Mouse (Mus musculus) granulocyte monocyte progenitor cell, adult 5-6 weeks (primary cell): ENCODE data around the gene Tmem160. TPM values are rescaled to one million over a fixed set of nuclear protein-coding genes. Genes with fewer than 3 reads are reported as not detected.

Experiments
- ATAC-seq: replicated peaks from 2 replicates; pipeline ENCODE4 v1.8.0; 2016; ENCODE audit warnings: mild to moderate bottlenecking, moderate TSS enrichment, inconsistent platforms; ENCODE audit not compliant: poor library complexity, severe bottlenecking
- total RNA-seq, 2 experiments: library from RNA; stranded (forward) in 1 of 2; stranded (reverse) in 1 of 2; fragments of 200-712, 200-1000 nt in 1 of 2; fragments of >200 nt in 1 of 2; fragmentation: Nextera tagmentation in 1 of 2; gene quantifications; 2 replicates each; pipeline ENCODE4 v1.2.3; 2014 to 2017

Tmem160 gene
- total RNA-seq (2014; fragmentation: Nextera tagmentation) (27.5 and 71.6 TPM in 2 replicates), total RNA-seq (2017) (17.2 and 26.2 TPM in 2 replicates)

- peak; percentile 98 for ATAC-seq
Measured at GRCm38 (mm10) chr7:16452587-16453073, at the start of gene Tmem160. Gene Tmem160 (plus strand): TSS chr7:16452779.

- ATAC-seq = peak; percentile 2; the same call in 1 of the 2 replicates
Measured at GRCm38 (mm10) chr7:16402968-16403948, 49.3 kb upstream of the Tmem160 start.

GRCm38 (mm10) chr7:16404315-16405072, 48.1 kb upstream of the Tmem160 start:
- ATAC-seq = no peak

- peak; percentile 6; the same call in 1 of the 2 replicates for ATAC-seq
Measured at GRCm38 (mm10) chr7:16405073-16405455, 47.5 kb upstream of the Tmem160 start.

- peak; percentile 70 for ATAC-seq
Measured at GRCm38 (mm10) chr7:16405516-16406351, 46.8 kb upstream of the Tmem160 start.

GRCm38 (mm10) chr7:16406978-16407377, 45.6 kb upstream of the Tmem160 start:
- no peak for ATAC-seq

- ATAC-seq = no peak
Measured at GRCm38 (mm10) chr7:16411100-16411499, 41.5 kb upstream of the Tmem160 start.

GRCm38 (mm10) chr7:16412220-16412896, 40.2 kb upstream of the Tmem160 start:
- no peak for ATAC-seq

- ATAC-seq = no peak
Measured at GRCm38 (mm10) chr7:16412930-16413329, 39.6 kb upstream of the Tmem160 start.

- no peak for ATAC-seq
Measured at GRCm38 (mm10) chr7:16415426-16415825, 37.2 kb upstream of the Tmem160 start.

GRCm38 (mm10) chr7:16417141-16417771, 35.3 kb upstream of the Tmem160 start:
- ATAC-seq = no peak

- peak; percentile 58 for ATAC-seq
Measured at GRCm38 (mm10) chr7:16418713-16419112, 33.9 kb upstream of the Tmem160 start.

- ATAC-seq = no peak
Measured at GRCm38 (mm10) chr7:16420493-16421118, 32.0 kb upstream of the Tmem160 start.

- ATAC-seq = no peak
Measured at GRCm38 (mm10) chr7:16422222-16422856, 30.2 kb upstream of the Tmem160 start.

GRCm38 (mm10) chr7:16423731-16424130, 28.8 kb upstream of the Tmem160 start:
- ATAC-seq = no peak

GRCm38 (mm10) chr7:16425721-16426120, 26.9 kb upstream of the Tmem160 start:
- no peak for ATAC-seq

- peak; percentile 95 for ATAC-seq
Measured at GRCm38 (mm10) chr7:16426129-16426729, 26.4 kb upstream of the Tmem160 start.
